Mouse (Mus musculus) embryonic facial prominence, embryonic 15.5 days (tissue): ENCODE measurements around the gene Cables2. TPM values are rescaled to one million over a fixed set of nuclear protein-coding genes. Genes with fewer than 3 reads are reported as not detected.

Source experiments
- ATAC-seq: fragments of 200-750 bp; cut with Nextera tagmentation; 2 replicates; pipeline ENCODE4 v1.8.0; 2017; ENCODE audit warnings: low read depth, moderate TSS enrichment; ENCODE audit not compliant: insufficient number of reproducible peaks, low FRiP score, low TSS enrichment
- H3K27ac ChIP-seq: fragments of 300-500 bp; sonication (generic); replicated peaks from 2 replicates; pipeline ENCODE4 v1.5.1; 2015; ENCODE audit warnings: mild to moderate bottlenecking, inconsistent platforms
- H3K27me3 ChIP-seq: fragments of 300-500 bp; sonication (generic); 2 replicates; pipeline ENCODE4 v1.6.1; 2015; ENCODE audit warnings: inconsistent platforms
- H3K36me3 ChIP-seq: fragments of 300-500 bp; sonication (generic); 2 replicates; pipeline ENCODE4 v1.6.1; 2015; ENCODE audit warnings: mild to moderate bottlenecking, inconsistent platforms
- H3K4me1 ChIP-seq: fragments of 300-500 bp; sonication (generic); 2 replicates; pipeline ENCODE4 v1.6.1; 2015; ENCODE audit warnings: inconsistent platforms
- H3K4me2 ChIP-seq: fragments of 300-500 bp; sonication (generic); replicated peaks from 2 replicates; pipeline ENCODE4 v1.6.1; 2015; ENCODE audit warnings: mild to moderate bottlenecking, inconsistent platforms
- H3K4me3 ChIP-seq: fragments of 300-500 bp; sonication (generic); replicated peaks from 2 replicates; pipeline ENCODE4 v1.5.1; 2015; ENCODE audit warnings: mild to moderate bottlenecking, inconsistent platforms
- H3K9ac ChIP-seq: fragments of 300-500 bp; sonication (generic); 2 replicates; pipeline ENCODE4 v1.6.1; 2015; ENCODE audit warnings: inconsistent platforms
- H3K9me3 ChIP-seq: fragments of 300-500 bp; sonication (generic); replicated peaks from 2 replicates; pipeline ENCODE4 v1.6.1; 2016; ENCODE audit warnings: inconsistent platforms
- WGBS: fragments of 180-500 bp; shearing (Covaris S2); methylation state at CpG from one replicate; pipeline ENCODE4 v1.1.7; 2015; 5-methylcytosine and 5-hydroxymethylcytosine counted together
- polyA plus RNA-seq: library from polyadenylated mRNA; unstranded; fragments of >200 nt; fragmentation: Nextera tagmentation; extraction: Ambion mirVana; gene quantifications from 2 replicates; pipeline ENCODE4 v1.2.1, GENCODE M21; 2015

Cables2 gene
- polyA plus RNA-seq, 1 experiment from 2014 or later, result 14.2 TPM

DNA sequence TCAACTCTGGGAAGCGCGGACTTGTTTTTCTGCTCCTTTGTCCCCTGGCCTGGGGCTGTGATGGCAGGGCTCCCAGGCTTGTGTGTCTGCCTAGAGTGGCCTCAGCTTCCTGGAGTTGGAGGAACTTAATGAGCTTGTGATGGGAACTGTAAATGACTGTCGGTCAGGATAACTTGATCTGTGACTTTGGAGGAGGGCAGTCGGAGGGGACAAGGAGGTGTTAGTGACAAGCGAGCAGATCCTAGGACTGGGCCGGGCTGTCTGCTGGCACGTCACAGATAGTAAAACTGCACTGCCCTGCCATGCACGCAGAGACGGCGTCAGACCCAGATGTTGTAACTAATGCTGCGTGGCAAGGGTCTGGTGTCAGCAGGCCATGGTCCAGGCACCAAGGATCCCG lies 30.2 kb upstream of the Cables2 start:
- Histone ChIP-seq H3K4me2 (no peak overlapping the region), H3K27ac (no peak overlapping the region), H3K4me3 (no peak overlapping the region), H3K36me3 (no peaks in the 10 kb centered on the region), H3K4me1 (no peaks in the 10 kb centered on the region), H3K9me3 (no peaks in the 10 kb centered on the region), H3K9ac (no peak overlapping the region), H3K27me3 (no peaks in the 10 kb centered on the region)
- WGBS, result 84% methylated on average over 12 of the region's 12 CpGs
- no peak for ATAC-seq

DNA sequence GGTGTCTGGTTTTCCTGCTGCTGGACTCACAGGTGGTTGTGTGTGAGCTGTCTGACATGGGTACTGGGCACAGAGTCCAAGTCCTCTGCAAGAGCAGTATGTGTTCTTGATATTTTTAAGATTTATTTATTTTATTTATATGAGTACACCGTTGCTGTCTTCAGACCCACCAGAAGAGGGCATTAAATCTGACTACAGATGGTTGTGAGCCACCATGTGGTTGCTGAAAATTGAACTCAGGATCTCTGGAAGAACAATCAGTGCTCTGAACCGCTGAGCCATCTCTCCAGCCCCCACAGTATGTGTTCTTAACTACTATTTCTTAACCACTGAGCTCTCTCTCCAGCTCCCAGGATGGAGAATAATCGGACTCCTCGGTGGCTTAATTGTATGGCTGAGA lies 28.9 kb upstream of the Cables2 start:
- H3K9me3 ChIP-seq, result no peaks in the 10 kb centered on the region
- no peaks in the 10 kb centered on the region for H3K36me3 ChIP-seq
- no peak overlapping the region for H3K27ac ChIP-seq

DNA sequence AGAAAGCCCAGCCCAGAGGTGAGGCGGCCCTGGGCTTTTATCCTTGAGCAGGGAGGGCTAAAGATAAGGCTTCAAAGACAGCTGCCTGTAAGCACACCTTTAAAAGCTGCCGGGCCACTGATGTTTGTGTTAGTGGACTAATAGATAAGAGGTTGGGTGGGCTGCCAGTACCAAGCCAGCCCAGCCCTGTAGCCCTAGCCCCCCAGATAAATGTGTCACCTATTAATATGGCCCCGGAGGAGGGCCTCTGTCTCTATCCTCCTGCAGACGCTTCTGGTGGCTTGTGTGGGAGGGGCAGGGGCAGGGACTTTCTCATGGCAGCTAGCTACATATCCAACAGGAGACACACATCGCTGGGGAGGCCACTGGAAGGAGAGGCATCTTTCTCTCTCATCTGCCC lies 27.5 kb upstream of the Cables2 start:
- no peaks in the 10 kb centered on the region for H3K9me3 ChIP-seq
- 48% methylated on average over 5 of the region's 5 CpGs for WGBS
- ATAC-seq, result no peak
- no peaks in the 10 kb centered on the region for H3K27me3 ChIP-seq
- H3K36me3 ChIP-seq, result no peaks in the 10 kb centered on the region
- no peak overlapping the region for H3K4me3 ChIP-seq
- no peak overlapping the region for H3K9ac ChIP-seq
- H3K4me1 ChIP-seq, result no peaks in the 10 kb centered on the region
- no peak overlapping the region for H3K4me2 ChIP-seq
- H3K27ac ChIP-seq, result no peak overlapping the region

More for the DNA sequence above, 28.9 kb upstream of the Cables2 start:
- no peak overlapping the region for H3K9ac ChIP-seq
- no peak overlapping the region for H3K4me3 ChIP-seq
- no peak for ATAC-seq
- WGBS, result 73% methylated on average over 4 of the region's 4 CpGs
- H3K4me1 ChIP-seq, result no peaks in the 10 kb centered on the region
- no peaks in the 10 kb centered on the region for H3K27me3 ChIP-seq
- H3K4me2 ChIP-seq, result no peak overlapping the region

DNA sequence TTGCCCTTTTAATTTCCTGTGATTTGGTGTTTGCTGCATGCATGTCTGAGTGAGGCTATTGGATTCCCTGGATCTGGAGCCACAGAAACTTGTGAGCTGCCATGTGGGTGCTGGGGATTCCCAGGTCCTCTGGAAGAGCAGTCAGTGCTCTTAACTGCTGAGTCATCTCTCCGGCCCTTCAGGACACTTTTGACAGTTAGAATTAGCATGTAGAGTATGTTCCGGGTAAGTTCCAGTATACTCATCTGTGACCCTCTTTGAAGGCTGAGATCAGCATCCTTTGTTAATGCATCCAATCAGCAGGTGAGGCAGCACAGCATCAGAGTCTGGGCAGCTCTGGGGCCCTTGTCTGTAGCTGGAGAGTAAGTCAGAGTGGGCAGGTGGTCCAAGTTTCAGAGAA lies 27.0 kb upstream of the Cables2 start:
- Histone ChIP-seq H3K4me2 (no peak overlapping the region), H3K27me3 (no peaks in the 10 kb centered on the region), H3K9ac (no peak overlapping the region), H3K4me1 (no peaks in the 10 kb centered on the region), H3K27ac (no peak overlapping the region), H3K36me3 (no peaks in the 10 kb centered on the region), H3K9me3 (no peaks in the 10 kb centered on the region), H3K4me3 (no peak overlapping the region)
- 60% methylated on average over 2 of the region's 2 CpGs for WGBS
- no peak for ATAC-seq

DNA sequence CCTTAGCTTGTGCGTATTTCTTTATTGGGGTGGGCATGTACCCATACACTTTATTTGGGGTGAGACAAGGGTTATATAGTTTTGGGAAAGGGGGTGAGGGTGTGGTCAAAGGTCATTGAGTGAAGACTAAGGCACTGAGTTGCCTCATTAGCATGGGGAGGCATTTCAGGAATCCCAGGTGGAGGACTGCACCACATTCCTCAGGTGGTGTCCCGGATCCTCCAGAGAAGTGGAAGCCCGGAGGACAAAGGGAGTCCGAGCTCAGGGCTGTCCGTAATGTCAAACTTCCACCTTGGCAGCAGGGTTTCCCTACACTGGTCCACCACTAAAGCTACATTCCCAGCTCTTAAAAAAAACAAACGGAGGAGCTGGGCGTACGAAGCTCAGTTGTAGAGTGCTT lies 19.6 kb upstream of the Cables2 start:
- Histone ChIP-seq H3K4me3 (no peak overlapping the region), H3K36me3 (no peaks in the 10 kb centered on the region), H3K27me3 (no peaks in the 10 kb centered on the region), H3K4me2 (no peak overlapping the region), H3K4me1 (0 out of 2 replicates have a peak, but pooled peaks cover 3% of the 10 kb centered on the region), H3K9me3 (no peaks in the 10 kb centered on the region), H3K9ac (no peak overlapping the region), H3K27ac (no peak overlapping the region)
- 61% methylated on average over 8 of the region's 8 CpGs for WGBS
- ATAC-seq, result no peak

DNA sequence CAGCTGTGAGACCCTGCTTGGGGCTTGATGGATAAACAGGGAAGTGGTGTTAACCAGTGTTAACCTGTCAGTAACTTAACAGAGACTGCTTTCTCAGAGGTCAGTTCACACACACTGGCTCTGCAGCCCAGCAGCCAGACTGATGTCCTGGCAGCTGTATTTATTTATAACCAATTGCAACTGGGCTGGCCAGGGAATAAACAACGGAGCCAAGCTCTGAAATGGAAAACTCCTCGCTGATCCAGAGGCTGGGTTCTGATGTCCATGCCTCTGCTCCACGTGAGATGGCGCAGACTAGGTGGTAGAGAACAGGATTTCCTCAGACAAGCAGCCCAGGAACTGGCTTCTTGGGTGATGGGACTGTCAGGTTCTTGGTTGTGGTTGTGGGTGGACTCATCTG lies 18.7 kb upstream of the Cables2 start:
- no peak overlapping the region for H3K9ac ChIP-seq
- whole genome bisulfite sequencing, result 67% methylated on average over 4 of the region's 4 CpGs
- 0 out of 2 replicates have a peak, but pooled peaks cover 3% of the 10 kb centered on the region for H3K4me1 ChIP-seq
- H3K36me3 ChIP-seq, result no peaks in the 10 kb centered on the region
- ATAC-seq, result no peak
- H3K4me2 ChIP-seq, result no peak overlapping the region
- H3K4me3 ChIP-seq, result no peak overlapping the region
- no peaks in the 10 kb centered on the region for H3K27me3 ChIP-seq
- no peaks in the 10 kb centered on the region for H3K9me3 ChIP-seq
- no peak overlapping the region for H3K27ac ChIP-seq

DNA sequence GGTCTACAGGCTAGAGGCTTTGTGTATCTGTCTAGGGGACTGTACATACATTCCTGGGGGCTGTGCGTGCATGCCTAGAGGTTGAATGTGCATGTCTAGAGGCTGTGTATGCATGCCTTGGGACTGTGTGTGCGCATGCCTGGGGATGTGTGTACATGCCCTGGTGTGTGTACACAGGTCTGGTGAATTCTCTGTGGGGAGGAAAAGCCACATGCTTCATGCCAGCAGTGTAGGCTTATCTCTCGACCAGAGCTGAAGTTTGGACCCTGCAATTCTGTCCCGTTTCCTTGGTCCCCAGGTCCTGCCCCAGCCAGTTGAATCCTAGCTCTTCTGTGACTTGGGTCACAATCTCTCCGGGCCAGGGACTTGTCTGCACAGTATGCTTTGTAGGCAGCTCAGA lies 18.3 kb upstream of the Cables2 start:
- H3K27me3 ChIP-seq, result no peaks in the 10 kb centered on the region
- H3K4me1 ChIP-seq, result 0 out of 2 replicates have a peak, but pooled peaks cover 3% of the 10 kb centered on the region
- H3K4me2 ChIP-seq, result no peak overlapping the region
- H3K27ac ChIP-seq, result no peak overlapping the region
- WGBS, result 58% methylated on average over 5 of the region's 5 CpGs
- no peak overlapping the region for H3K9ac ChIP-seq
- ATAC-seq, result no peak
- no peak overlapping the region for H3K4me3 ChIP-seq
- no peaks in the 10 kb centered on the region for H3K36me3 ChIP-seq
- no peaks in the 10 kb centered on the region for H3K9me3 ChIP-seq

DNA sequence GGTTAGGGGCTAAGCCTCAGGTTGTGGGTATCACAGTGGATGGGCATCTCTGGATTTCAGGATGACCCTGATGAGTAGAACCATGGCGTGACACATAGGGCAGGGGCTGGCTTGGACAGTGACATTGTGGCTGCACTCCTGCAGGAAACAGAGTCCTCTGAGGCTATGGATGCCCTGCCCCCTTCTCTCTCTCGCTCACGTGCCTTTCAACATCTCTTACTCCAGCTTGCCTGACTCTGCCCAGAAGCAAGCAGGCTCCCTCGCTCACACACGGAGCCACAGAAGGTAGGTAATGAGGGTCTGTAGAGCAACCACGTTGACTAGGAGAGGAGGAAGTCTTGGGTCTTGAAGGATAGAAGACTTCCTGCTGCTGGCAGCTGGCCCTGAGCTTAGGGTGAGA lies 17.2 kb upstream of the Cables2 start:
- WGBS, result 40% methylated on average over 6 of the region's 6 CpGs
- H3K27ac ChIP-seq, result no peak overlapping the region; the same call in 1 of the 2 replicates
- H3K4me2 ChIP-seq, result no peak overlapping the region
- ATAC-seq, result no peak
- no peaks in the 10 kb centered on the region for H3K36me3 ChIP-seq
- no peaks in the 10 kb centered on the region for H3K27me3 ChIP-seq
- H3K4me1 ChIP-seq, result 0 out of 2 replicates have a peak, but pooled peaks cover 3% of the 10 kb centered on the region
- H3K4me3 ChIP-seq, result no peak overlapping the region
- H3K9me3 ChIP-seq, result no peaks in the 10 kb centered on the region
- no peak overlapping the region for H3K9ac ChIP-seq

DNA sequence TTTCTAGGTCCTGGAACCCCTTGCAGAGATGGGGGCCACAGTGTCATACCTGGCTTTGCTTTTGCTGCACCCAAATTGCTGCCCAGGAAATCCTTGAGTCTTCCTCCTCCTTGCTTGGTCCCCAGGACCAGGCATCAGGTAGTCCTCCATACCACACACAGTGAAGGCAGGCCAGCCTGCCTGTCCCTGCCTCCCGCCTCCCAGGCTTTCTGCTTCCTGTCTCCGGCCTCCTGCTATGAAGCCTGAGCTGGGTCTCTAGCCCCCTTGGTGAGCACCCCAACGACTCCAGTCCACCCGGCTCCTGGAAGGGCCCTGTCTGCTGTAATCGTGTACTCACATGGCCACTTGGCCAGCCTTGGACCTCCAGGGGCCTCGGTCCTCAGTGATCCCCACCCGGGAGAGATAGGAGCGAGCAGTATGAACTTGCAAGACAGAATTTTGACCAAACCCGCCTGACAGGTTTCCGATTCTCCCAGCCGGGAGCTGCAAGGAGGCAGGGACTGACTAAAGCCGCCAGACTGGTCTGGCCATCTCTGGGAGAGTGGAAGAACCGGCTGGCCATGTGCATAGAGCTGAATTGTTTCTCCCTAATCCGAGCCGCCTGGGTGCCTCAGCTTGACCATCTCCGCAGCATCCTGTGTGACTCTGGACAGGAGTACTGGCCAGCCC lies 16.3 kb upstream of the Cables2 start, which contains the start of gene Rbbp8nl:
TSS of gene Rbbp8nl (minus strand) at position 440 of the 669 bp plus-strand sequence.
- Histone ChIP-seq H3K4me2 (peak within 1 kb of the TSS; percentile 35), H3K4me3 (peak within 1 kb of the TSS; percentile 32), H3K9ac (no peak within 1 kb of the TSS), H3K9me3 (no peaks in the 10 kb centered on the region), H3K36me3 (no peaks in the 10 kb centered on the region), H3K27ac (peak within 1 kb of the TSS; percentile 72), H3K4me1 (0 out of 2 replicates have a peak, but pooled peaks cover 3% of the 10 kb centered on the region), H3K27me3 (no peaks in the 10 kb centered on the region)
- 0 out of 2 replicates have a peak, but pooled peaks have one; percentile 21 for ATAC-seq
- WGBS, result 28% methylated on average over 16 of the region's 16 CpGs

DNA sequence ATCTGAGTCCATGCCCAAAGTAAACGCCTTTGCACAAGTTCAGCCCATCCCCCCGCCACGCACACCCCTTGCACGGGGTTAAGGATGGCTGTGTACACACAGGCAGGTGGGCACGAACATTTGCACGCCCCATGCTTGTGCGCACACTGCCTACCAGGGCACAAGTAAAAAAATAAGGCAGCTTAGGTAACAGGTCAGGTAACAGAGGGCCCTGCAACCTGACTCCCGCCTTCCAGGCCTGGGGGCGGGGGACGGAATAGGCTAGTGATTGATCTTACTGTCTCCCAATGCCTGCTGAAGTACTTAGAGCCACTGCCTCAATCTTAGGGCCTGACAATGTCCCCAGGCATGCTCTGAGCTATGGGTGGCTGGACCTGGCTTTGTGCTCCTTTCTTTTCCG lies 15.7 kb upstream of the Cables2 start:
- Histone ChIP-seq H3K9ac (no peak overlapping the region), H3K27ac (no peak overlapping the region), H3K27me3 (no peaks in the 10 kb centered on the region), H3K9me3 (no peaks in the 10 kb centered on the region), H3K4me2 (peak overlapping the region; percentile 35), H3K4me3 (peak overlapping the region; percentile 32), H3K4me1 (0 out of 2 replicates have a peak, but pooled peaks cover 3% of the 10 kb centered on the region), H3K36me3 (no peaks in the 10 kb centered on the region)
- no peak for ATAC-seq
- WGBS, result 38% methylated on average over 11 of the region's 11 CpGs

DNA sequence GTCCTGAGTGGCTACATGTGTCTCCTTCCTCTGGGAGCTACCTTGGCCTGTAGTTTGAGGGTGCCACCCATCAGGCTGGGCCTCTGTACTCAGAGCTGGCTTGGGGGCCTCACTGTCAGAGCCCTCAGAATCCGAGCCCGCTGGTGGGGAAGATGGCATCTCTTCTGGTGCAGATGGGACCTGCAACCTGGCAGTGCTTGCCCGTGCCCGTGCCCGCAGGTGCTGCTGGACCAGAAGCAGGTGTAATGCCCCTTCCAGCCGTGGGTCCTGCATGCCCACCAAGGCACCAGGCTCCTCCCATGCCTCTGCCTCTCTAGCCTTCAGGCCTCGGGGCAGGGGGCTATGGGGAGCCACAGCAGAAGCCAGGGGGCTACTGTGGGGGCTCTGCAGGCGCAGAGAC lies 6.0 kb upstream of the Cables2 start:
- Histone ChIP-seq H3K9ac (no peak overlapping the region), H3K36me3 (no peaks in the 10 kb centered on the region), H3K4me3 (no peak overlapping the region), H3K4me1 (peaks cover 8% of the 10 kb centered on the region), H3K27me3 (0 out of 2 replicates have a peak, but pooled peaks cover 3% of the 10 kb centered on the region), H3K4me2 (no peak overlapping the region), H3K9me3 (no peaks in the 10 kb centered on the region), H3K27ac (no peak overlapping the region)
- 84% methylated on average over 8 of the region's 8 CpGs for WGBS
- no peak for ATAC-seq
